Mouse (Mus musculus) left cerebral cortex, postnatal 25 days (tissue): Measurements from ENCODE around the gene Pdgfb. TPM values are rescaled to one million over a fixed set of nuclear protein-coding genes. Genes with fewer than 3 reads are reported as not detected.

Experiments
- DNase-seq, 2 experiments: peaks; one replicate each; pipeline ENCODE4 v3.0.0; 2022; ENCODE audit warnings: low spot score in 2 of 2, mixed read lengths in 1 of 2
- intact Hi-C: fragments of 180-260 bp; cut with DNase I; formaldehyde crosslinking; loops from one replicate; pipeline ENCODE4 v1.15.1; 2025
- total RNA-seq, 2 experiments: library from RNA; stranded (reverse); gene quantifications; 2 replicates each; pipeline ENCODE4 v1.2.3; 2021

Pdgfb gene
- total RNA-seq: 10 to 100 TPM; 34.0 to 36.7 TPM

DNA sequence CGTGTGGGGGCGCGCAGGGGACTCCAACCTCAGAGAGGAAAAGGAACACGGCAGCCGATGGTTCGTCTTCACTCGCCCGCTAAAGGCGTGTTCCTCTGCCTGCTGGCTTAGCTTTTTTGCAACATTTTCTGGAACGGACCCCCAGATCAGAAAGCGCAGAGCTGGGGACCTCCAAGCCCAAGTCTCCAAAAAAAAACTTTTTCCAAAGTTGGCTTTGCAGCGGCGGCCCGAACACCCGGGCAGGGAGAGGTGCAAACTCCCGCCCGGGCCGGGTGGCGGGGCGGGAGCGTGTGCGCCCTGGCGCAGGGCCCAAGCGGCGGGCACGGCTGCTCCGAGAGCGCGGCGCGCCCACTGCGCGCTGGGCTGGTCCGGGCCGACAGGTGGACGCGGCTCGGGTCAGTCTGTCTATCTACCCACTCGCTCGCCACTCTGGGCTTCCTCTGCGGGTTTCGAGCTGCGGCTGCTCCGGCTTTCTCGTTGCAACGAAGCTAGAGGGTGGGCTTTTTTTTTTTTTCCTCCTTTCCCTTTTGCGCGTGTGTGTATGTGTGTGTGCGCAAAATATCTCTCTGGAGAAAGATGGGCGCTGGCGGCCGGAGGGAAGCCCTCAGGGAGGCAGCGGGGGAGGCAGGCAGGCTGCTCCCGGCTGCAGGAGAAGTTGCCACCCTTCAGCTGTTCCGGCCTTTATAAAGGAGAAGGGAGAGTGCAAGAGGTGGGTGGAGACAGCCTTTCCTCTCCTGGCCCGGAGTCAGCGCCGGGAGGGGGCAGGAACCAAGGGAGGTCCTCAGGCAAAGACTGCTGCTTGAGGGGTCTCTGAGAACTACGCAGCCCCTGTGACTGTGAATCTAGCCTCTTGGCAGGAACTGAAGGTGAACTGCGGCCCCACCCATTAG, at the start of gene Pdgfb:
Pdgfb (minus strand) TSS at position 657 of the 890 bp plus-strand sequence.
- DNase-seq: peak; percentile 69 to 79
- intact Hi-C loops: loop anchor here (2.0 to 10.0 kb wide), 2 partner anchors 68 to 250 kb away; no protein-coding TSS in a partner anchor

DNA sequence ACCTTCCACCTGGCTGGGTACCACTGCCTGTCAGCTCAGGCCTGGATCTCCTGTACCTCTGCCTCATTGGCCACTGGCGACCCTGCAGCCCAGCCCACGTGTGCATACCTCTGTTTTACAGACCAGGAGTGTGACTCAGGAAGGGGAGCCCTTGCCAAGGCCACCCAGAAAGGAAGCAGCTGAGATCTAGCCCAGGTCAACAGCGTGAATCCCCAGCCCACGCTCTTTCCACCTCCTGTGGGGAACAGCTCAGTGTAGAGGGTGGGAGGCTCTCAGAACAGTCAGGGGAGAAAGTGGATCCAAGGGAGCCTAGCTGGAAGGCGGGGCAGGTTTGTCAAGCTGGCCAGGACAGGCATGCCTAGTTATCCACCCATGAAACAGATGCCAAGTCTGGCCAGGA, 48.0 kb upstream of the Pdgfb start:
- peak in 1 of 2 experiments; percentile 38 for DNase-seq
- intact Hi-C loops: no loop called here

DNA sequence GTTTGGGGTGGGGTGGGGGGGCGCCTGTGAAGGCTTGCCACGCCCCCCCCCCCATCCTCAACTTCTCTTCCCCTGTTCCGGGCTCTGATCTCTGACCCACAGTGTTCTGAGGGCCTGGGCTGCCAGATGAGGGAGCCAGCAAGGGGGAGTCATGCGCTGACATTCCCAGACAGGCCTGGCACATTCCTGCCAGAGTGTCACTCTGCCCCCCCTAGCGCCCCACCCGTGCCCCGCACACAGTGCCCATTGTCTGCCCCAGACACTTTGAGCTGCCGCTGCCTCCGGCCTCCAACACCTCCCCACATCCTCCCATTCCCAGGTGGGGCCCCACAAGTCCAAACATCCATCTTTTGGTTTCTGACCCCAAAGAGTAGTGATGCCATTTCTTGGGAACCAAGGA, 47.6 kb upstream of the Pdgfb start:
- intact Hi-C loops: no loop called here
- no peak for DNase-seq

DNA sequence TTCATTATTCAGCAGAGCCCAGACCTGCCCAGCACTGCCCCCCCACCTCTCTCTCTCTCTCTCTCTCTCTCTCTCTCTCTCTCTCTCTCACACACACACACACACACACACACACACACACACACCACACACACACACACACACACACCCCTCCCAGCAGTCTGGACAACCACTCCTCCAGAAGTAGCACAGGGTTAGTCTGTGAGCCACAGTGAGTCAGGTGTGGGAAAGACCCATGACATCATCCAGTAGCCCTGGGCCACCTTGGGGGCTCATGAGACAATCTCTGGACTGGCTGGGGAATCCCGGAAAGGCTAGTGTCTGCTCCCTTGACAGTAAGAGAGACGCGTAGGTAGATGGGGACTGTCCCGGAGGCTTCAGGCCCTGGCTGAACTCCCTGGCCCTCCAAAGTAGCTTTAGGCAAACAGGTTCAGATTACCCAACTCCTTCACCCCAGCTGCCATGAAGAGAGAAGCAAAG, 46.3 kb upstream of the Pdgfb start:
- intact Hi-C loops: no loop called here
- DNase-seq: no peak

DNA sequence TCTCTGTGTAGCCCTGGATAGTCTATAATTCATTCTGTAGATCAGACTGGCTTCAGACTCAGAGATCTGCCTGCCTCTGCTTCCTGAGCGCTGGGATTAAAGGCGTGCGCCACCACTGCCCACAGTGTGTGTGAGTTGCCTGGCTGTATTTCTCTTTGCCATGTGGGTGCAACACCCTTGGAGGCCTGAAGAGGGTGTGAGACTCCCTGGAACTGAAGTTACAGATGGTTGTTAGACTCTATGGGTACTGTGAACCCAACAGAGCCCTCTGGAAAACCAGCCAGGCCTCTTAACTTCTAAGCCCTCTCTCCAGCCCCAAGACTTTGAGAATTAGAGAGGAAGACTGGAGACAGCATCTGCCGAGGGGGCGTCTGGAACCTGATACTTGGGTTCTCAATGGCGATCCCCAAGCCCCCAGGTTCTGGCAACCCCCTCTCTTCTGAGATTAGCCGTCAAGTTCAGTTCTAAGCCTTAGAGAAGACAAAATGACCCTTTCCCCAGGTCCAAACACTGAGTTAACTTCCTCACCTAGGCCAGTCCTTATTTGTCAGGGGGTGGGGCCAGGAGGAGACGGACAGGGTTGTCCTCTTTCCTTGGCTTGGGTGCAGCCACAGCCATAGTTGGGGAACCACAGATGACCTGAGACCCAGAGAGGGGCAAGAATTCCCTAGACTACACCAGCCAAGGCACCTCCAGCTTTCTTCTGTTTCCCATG, 45.7 kb upstream of the Pdgfb start:
- intact Hi-C loops: no loop called here
- no peak for DNase-seq

DNA sequence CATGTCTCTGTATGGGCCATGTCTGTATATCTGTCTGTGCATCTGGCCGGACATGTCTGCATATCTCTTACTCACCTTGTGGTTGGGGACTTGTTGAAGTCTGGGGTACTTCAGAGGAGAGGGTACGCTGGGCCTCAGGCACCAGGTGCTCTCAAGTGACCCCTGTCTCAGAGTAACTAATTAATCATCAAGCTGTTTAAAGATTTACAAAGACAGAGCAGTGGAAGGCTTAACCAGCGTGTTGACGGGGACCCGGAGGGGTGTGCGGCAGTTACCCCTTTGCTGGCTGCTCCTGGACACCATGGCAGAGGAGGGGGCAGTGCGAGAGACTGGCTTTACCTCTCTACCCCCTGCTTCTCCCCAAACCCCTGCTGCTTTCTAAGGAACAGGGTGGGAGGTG, 44.8 kb upstream of the Pdgfb start:
- intact Hi-C loops: no loop called here
- no peak for DNase-seq

DNA sequence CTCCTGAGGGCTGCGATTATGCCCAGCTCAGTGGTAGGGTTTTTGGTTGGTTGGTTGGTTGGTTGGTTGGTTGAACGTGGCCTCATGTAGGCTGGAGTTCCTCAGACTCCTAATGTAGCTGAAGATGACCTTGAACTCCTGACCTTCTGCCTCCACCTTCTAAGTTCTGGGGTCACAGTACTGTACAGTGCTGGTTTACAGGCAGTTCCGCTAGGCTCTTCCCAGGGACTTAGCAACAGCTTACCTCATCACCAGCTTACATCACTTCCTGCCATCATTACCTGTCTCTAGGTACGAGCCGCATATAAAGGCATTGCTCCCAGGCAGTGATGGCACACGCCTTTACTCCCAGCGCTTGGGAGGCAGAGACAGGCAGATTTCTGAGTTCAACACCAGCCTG, 43.4 kb upstream of the Pdgfb start:
- intact Hi-C loops: no loop called here
- no peak for DNase-seq

DNA sequence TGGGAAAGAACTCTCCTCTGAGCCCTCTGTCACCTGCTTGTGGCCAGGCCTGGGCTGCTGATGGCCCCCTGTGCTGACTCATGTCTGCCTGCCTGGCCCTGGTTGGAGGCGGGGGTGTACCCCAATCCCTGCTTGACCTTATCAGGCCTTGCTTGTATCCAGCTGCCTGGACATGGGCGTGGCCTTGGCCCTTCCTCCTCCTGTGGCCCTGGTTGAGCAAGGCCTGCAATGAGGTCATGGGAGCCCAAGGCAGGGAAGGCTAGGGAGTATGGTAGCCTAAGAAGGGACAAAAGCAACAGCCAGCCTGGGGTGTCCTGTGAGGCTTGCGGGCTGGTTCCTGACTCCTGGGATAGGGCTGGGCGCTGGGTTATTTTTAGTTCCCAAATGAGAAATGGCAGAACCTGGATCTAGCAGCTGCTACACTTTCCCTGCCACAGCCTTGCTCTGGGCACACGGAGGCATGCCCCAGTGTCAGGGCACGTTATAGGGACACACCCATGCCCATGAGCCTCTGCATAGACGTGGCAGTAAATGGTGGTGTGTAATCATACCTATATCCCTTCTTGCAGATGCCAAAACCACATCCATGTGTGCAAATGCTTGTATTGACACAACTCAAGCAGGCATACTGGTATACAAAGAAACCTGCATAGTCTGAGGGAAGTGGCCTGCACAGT, 39.4 kb upstream of the Pdgfb start:
- intact Hi-C loops: no loop called here
- DNase-seq: no peak

DNA sequence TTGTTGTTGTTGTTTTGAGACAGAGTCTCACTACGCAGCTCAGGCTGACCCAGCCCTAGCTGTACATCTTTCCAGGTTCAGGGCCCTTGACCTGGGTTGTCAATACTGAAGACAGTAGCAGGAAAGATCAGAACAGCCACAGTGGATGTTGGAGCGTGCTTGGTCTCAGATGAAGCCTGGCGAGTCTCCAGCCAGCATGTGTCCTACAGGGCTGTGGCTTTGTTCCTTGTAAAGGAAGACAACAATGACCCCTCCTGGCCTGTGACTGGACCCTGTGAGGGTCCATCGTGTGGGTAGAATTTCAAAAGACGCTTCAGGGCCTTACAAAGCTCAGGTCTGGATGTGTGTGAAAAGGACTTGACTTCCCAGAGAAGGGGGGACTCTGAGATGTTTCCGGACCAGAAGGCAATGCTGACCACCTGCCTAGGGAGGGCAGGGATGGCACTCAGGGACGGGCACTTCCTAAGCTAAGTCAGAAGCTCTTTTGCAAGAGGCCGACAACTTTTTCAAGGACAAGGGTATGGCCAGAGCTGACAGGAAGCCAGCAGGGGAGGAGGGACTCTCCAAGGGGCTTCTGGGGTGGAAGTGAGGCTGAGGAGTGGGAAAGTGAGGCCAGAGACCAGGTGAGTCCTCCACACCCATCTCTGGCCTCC, 38.7 kb upstream of the Pdgfb start:
- no peak for DNase-seq
- intact Hi-C loops: no loop called here

DNA sequence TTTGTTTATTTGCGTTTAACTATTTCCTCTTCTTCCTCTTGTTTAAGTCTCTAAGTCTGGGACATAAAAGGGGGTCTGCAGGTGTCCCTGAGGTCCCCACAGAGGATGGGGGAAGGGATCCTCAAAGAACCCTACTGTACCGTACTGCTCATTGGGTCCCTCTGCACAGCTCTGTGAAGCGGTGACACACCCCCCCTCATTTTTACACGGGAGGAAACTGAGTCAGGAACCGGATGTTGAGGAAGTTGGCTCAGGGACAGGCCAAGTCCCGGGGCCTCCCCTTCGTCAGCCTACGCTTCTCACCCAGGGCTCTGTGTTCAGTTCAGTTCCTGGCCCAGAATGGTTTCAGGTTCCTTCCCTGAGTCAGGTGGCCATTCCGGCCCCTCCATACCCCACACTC, 37.0 kb upstream of the Pdgfb start:
- DNase-seq: no peak
- intact Hi-C loops: no loop called here

DNA sequence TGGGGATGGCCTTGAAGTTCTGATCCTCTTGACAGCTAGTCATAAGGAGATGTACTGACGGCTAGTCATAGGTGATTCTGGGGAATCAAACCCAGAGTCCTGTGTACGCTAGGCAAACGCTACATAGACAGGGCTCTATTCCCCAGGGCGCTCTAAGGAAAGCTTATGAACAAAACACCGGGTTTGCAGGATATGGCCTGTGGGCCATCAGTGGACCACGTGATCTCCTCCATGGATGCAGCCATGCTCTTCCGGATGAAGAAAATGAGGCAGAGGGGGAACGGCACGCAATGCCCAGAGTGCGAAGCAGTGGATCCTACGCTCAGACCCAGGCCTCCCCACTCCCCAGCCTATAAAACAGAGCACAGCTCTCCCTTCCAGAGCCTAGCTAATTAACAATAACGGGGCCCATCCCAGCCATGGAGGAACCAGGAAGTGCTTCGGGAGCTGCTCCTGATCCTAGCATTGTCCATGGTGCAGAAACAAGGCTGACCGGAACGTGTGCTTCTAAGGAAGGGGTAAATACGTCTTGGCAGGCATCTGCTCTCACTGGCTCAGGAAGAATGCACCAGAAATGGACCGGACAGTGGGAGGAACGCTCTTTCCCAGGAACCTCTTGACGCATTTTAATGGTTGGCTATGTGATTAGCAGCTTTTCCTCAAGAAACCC, 36.5 kb upstream of the Pdgfb start:
- no peak for DNase-seq
- intact Hi-C loops: no loop called here

DNA sequence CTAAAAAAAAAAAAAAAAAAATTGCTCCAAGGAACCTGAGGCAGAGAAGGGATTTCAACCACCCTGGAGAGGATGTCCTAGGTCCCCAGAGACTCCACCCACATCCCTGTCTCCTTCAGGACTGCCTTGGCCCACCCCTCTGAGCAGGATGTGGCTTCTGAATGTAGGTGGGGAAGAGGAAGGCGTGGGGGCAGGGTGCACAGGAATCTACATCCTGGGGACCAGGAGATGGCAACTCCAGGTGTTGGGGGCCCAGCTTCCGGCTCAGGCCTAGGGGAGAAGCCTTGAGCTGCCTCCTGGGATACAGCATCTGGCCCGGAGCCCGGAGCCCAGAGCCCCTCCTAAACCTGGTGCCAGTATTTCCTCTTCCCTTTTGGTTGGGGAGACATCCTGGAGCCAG, 35.3 kb upstream of the Pdgfb start:
- no peak for DNase-seq
- intact Hi-C loops: no loop called here

DNA sequence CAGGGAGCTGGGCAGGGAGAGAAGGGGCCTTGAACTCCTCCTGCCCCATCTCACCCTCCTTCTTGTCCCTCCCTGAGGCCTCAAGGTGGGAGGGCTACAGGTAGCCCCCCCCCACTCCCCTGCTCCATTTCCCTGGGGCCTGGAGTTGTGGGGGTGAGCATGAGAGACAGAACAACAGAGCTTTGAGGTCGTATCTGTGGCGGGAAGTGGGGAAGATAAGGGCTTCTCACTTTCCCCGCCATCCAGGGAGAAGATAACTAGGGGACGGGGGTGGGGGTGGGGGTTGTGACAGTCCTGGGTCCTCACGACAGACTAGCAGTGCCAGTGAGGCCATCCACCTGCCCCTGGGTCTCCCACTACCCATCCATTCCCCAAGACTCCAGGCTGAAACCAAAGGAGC, 33.2 kb upstream of the Pdgfb start:
- no peak for DNase-seq
- intact Hi-C loops: no loop called here

DNA sequence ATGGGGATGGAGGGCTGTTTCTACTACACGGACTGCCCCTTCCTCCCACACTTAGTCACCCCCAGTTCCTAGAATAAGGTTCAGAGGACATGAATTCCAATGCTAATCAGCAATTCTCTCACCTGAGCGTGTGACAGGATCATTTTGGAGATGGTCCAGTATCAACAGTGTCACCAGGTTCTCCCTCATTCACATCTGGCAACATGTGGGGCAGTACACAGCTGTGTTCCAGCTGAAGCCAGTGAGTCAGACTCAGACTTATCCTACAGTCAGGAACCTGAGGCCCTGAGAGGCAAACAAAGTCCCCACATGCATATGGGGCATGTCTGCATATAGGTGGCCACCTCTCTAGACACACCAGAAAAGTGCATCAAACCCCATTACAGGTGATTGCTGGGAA, 32.5 kb upstream of the Pdgfb start:
- DNase-seq: no peak
- intact Hi-C loops: no loop called here

DNA sequence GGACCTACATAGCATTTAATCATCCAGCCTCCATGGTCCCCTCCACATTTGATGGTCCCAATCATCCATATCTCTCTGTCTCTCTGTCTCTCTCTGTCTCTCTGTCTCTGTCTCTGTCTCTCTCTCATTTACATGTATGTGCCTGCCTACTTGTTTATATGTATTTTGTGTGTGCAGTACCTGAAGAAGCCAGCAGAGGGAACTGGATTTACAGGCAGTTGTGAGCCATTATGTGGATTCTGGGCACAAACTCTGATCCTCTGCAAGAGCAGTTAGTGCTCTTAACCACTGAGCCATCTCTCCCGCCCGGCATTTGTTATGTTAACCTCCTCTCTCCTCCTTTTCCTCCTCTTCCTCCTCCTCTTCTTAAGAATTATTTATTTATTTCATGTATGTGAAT, 31.0 kb upstream of the Pdgfb start:
- DNase-seq: no peak
- intact Hi-C loops: no loop called here

DNA sequence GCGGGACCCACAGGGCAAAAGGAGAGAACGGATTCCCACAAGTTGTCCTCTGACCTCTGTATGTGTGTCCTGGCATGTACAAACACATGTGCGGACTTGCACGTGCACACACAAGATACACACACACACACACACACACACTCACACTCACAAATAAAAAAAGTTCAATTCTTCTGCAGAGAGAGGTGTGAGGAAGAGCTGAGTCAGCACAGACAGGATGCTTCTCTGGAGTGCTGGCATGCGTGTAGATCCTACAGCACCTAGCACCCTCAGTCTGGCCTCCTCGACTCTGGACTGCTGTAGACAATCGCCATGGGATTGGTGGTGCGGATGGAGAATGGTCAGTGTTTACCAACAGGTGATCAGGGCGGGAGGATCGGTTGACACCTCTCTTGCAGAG, 29.5 kb upstream of the Pdgfb start:
- intact Hi-C loops: no loop called here
- no peak for DNase-seq

DNA sequence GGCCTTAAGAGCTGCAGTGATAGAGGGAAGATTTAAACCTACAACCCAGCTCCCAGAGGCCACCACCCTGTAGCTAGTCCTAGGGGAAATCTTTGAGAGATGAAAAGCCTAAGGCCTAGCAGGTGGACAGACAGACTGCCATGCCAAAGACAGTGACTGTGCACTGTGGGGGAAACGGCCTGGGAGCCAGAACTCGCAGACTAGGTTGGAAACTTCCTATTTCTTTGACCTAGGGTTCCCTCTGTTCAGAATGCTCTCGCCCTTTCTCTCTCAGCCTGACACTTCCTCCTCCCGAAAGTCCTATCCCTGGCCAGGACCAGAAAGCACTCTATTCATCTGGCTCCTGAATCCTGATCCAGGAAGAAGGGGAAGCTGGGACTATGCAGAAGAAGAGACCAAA, 27.4 kb upstream of the Pdgfb start:
- no peak for DNase-seq
- intact Hi-C loops: no loop called here

DNA sequence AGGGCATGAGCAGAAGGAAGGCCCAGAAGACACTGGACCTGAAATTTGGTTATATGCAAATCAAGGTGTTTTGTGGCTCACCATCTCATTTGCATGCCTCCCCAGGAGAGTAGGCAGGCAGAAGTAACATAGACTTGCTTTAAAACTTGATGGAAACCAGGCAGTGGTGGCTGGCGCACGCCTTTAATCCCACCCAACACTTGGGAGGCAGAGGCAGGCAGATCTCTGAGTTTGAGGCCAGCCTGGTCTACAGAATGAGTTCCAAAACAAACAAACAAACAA, 23.3 kb upstream of the Pdgfb start:
- no peak for DNase-seq
- intact Hi-C loops: no loop called here

DNA sequence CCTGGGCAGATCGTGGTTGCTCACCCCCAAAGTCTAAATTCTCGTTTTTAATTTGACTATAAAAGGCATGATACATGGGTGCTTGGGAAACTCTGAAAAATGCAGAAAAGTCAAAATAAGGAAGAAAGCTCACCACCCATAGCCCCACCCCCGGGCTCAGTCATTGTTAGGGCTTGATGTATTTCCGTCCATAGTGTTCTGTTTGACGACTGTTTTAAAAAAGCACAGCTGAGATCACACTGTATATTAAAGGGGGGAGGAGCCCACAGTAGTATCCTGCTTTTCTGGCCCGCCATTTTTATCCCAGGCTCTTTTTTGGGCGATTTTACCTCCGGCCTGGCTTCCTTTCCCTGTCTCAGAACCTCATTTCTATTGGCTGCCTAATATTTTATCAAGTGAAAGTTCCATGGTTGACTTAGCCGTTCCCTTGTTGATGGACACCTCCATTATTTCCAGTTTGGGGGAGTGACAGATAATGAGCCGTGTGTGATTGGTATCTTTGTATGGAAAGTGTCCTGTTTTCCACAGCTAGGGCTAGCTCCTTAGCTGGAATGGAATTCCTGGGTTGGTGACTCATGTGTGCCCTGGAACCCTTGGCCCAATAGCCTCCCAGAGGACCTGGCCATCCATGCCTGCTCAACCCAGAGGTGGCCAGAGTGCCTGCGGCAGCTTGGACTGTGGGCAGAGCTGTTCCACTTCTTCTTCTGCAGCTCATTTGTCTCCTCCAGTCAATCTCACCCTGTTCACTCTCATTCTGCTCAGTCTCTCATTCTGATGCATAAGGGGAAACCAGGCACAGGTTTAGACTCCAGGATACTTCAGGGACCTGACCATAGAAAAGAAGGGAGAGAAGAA, 22.7 kb upstream of the Pdgfb start:
- intact Hi-C loops: no loop called here
- DNase-seq: peak in 1 of 2 experiments; percentile 32
